Mouse (Mus musculus) kidney, postnatal 0 days (tissue): Measurements from ENCODE around the gene Fancd2os. TPM values are rescaled to one million over a fixed set of nuclear protein-coding genes. Genes with fewer than 3 reads are reported as not detected.

Experiments
- ATAC-seq: fragments of 200-750 bp; cut with Nextera tagmentation; replicated peaks from 2 replicates; pipeline ENCODE4 v1.8.0; 2017; ENCODE audit warnings: low read depth, moderate number of reproducible peaks, moderate TSS enrichment, moderate library complexity; ENCODE audit not compliant: low FRiP score
- DNase-seq: peaks from one replicate; pipeline ENCODE4 v3.0.0-alpha.2; 2016; ENCODE audit warnings: low spot score
- H3K27ac ChIP-seq: fragments of 300-500 bp; sonication (generic); 2 replicates; pipeline ENCODE4 v1.5.1; 2014; ENCODE audit warnings: mild to moderate bottlenecking
- H3K27me3 ChIP-seq: fragments of 300-500 bp; sonication (generic); 2 replicates; pipeline ENCODE4 v1.6.1; 2014; ENCODE audit warnings: low read length, mixed read lengths; ENCODE audit not compliant: insufficient read depth
- H3K36me3 ChIP-seq: fragments of 300-500 bp; sonication (generic); 2 replicates; pipeline ENCODE4 v1.6.1; 2014; ENCODE audit warnings: low read length, mixed read lengths; ENCODE audit not compliant: insufficient read depth
- H3K4me1 ChIP-seq: fragments of 300-500 bp; sonication (generic); replicated peaks from 2 replicates; pipeline ENCODE4 v1.6.1; 2014; ENCODE audit warnings: antibody characterized with exemption, low read length, mixed read lengths; ENCODE audit not compliant: insufficient read depth
- H3K4me2 ChIP-seq: fragments of 300-500 bp; sonication (generic); 2 replicates; pipeline ENCODE4 v1.6.1; 2014; ENCODE audit warnings: mild to moderate bottlenecking, low read length, moderate library complexity, mixed read lengths
- H3K4me3 ChIP-seq: fragments of 300-500 bp; sonication (generic); replicated peaks from 2 replicates; pipeline ENCODE4 v1.5.1; 2014; ENCODE audit warnings: low read depth, low read length
- H3K9ac ChIP-seq: fragments of 300-500 bp; sonication (generic); 2 replicates; pipeline ENCODE4 v1.6.1; 2014; ENCODE audit warnings: low read depth, low read length
- H3K9me3 ChIP-seq: fragments of 300-500 bp; sonication (generic); replicated peaks from 2 replicates; pipeline ENCODE4 v1.6.1; 2016; ENCODE audit warnings: low read length, inconsistent platforms, mixed read lengths
- CTCF ChIP-seq: IDR thresholded peaks from 2 replicates; pipeline ENCODE4 v1.5.1; 2016; ENCODE audit warnings: antibody characterized with exemption, low read depth, mild to moderate bottlenecking, moderate library complexity
- WGBS: fragments of 180-500 bp; shearing (Covaris S2); extraction: QIAGEN DNeasy Blood & Tissue Kit; methylation state at CpG from one replicate; pipeline ENCODE4 v1.1.7; 2014; 5-methylcytosine and 5-hydroxymethylcytosine counted together
- polyA plus RNA-seq: library from polyadenylated mRNA; unstranded; fragments of >200 nt; fragmentation: Nextera tagmentation; extraction: Ambion mirVana; gene quantifications from 2 replicates; pipeline ENCODE4 v1.2.1, GENCODE M21; 2015

Fancd2os gene
- polyA plus RNA-seq, 1 experiment from 2014 or later: 1.6 TPM

GRCm38 (mm10) chr6:113642605-113643004 is 42.1 kb upstream of the Fancd2os start:
- H3K27me3 ChIP-seq: no peaks in the 10 kb centered on the region
- no peak for DNase-seq
- 81% methylated on average over 8 of the region's 8 CpGs for WGBS
- TF ChIP-seq CTCF: no peak
- no peaks in the 10 kb centered on the region for H3K9me3 ChIP-seq
- ATAC-seq: no peak
- no peak overlapping the region for H3K4me3 ChIP-seq
- H3K36me3 ChIP-seq: no peaks in the 10 kb centered on the region
- H3K27ac ChIP-seq: no peak overlapping the region
- no peak overlapping the region for H3K9ac ChIP-seq
- no peaks in the 10 kb centered on the region for H3K4me1 ChIP-seq
- no peak overlapping the region for H3K4me2 ChIP-seq

DNA sequence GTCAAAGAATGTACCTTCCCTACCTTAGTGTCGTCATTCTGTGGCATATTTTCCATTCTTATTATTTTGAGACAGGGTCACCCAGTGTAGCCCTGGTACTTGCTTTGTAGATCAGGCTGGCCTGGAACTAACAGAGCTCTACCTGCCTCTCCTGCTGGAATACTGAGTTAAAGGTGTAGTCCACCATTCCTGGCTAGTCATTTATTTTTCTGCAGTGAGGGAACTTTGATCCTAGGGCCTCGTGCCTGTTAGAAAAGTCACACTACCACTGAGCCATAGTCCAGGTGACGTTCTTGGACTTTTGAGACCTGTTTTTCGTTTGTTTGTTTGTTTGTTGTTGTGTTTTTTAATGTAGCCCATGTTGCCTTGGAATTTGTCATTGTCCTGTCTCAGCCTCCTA is 38.7 kb upstream of the Fancd2os start:
- no peaks in the 10 kb centered on the region for H3K4me1 ChIP-seq
- DNase-seq (no peak), ATAC-seq (no peak; the same call in 1 of the 2 replicates)
- H3K9ac ChIP-seq: no peak overlapping the region
- no peaks in the 10 kb centered on the region for H3K9me3 ChIP-seq
- 84% methylated on average over 4 of the region's 4 CpGs for WGBS
- TF ChIP-seq CTCF: no peak
- peak overlapping the region; percentile 59; the same call in 1 of the 2 replicates for H3K4me2 ChIP-seq
- no peak overlapping the region for H3K4me3 ChIP-seq
- H3K27ac ChIP-seq: no peak overlapping the region
- H3K36me3 ChIP-seq: no peaks in the 10 kb centered on the region
- H3K27me3 ChIP-seq: no peaks in the 10 kb centered on the region

DNA sequence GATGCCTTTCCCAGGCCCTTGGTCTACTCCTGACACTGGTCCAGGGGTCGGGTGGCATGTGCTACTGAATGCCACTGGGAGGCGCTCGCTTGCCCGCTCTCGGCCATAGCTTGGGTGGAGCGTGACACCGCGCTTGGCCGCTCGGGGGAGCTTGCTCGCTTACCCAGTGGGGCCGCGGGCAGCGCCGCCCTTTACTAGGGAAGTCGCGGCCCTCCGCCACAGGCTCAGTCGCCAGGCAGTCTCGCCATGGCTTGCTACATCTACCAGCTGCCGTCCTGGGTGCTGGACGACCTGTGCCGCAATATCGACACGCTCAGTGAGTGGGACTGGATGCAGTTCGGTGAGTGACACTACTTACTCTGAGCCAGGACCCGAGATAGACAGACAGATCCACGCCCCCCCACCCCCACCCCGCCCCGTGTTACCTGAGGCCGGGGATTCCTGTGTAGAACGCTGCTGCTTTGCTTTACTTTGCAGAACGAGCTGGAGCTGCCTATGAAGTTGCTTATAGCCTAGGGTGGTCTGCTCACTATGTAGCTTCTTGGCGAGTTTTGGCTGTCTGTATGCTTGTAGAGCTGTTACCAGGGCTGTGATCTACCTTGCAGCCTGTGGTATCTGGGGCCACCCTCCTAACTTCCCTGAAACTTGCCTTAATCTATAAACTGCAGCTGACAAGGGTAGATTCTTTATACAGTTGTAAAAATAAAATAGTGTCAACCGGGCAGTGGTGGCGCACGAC is 38.0 kb upstream of the Fancd2os start, which contains the start of gene Irak2:
Gene Irak2, plus strand, starts transcription at position 166 of the 739 bp plus-strand sequence.
- ATAC-seq (peak; percentile 93), DNase-seq (peak; percentile 96)
- TF ChIP-seq CTCF: peak; percentile 99
- peak within 1 kb of the TSS; percentile 60 for H3K9ac ChIP-seq
- H3K27me3 ChIP-seq: no peaks in the 10 kb centered on the region
- H3K36me3 ChIP-seq: peaks cover 3% of the 10 kb centered on the region; the same call in 1 of the 2 replicates
- H3K27ac ChIP-seq: 0 out of 2 replicates have a peak within 1 kb of the TSS, but pooled peaks have one; percentile 15
- 7% methylated on average over 37 of the region's 37 CpGs for WGBS
- peak within 1 kb of the TSS; percentile 48 for H3K4me3 ChIP-seq
- H3K9me3 ChIP-seq: no peaks in the 10 kb centered on the region
- H3K4me2 ChIP-seq: peak within 1 kb of the TSS; percentile 59
- no peaks in the 10 kb centered on the region for H3K4me1 ChIP-seq

DNA sequence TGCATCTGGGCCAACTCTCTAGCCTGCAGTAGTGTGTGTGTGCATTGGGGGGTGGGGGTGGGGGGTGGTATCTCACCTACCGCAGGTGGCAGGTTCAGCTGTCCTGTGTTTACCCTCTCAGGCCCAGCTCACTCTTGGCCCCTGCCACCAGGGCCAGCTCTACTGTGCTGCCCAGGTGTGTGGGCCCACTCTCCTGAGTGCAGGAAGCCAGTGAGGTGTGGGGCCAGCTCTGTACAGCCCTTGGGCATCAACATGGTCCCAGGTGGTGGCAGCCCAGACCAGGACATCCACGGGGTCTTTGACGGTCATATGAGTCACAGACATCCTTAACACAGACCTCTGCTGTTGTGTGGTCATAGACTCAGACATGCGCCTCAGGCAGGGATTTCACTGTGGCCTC is 32.3 kb upstream of the Fancd2os start:
- WGBS: 92% methylated on average over 4 of the region's 4 CpGs

DNA sequence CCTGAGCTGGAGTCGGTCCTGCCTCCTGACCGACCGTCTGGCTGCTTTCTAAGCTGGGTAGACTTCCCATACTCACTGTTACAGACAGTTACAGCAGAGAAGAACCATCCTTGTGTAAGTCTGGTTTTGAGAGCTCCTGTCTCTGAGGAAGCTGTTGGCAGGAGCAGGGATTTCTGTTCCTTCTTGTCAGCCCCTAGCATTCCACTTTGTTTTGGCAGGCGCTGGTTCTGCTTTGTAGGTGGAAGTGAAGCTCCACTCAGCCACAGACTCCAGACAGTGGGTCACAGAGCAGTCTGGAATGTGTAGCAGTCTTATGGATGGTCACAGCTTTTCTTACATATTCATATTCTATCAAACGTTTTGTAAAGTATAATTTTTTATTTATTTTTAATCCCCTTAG is 29.8 kb upstream of the Fancd2os start:
- no peak overlapping the region for H3K4me2 ChIP-seq
- WGBS: 81% methylated on average over 5 of the region's 5 CpGs
- DNase-seq (no peak), ATAC-seq (no peak)
- no peak overlapping the region for H3K27ac ChIP-seq
- no peaks in the 10 kb centered on the region for H3K27me3 ChIP-seq
- peaks cover 33% of the 10 kb centered on the region for H3K36me3 ChIP-seq
- H3K4me1 ChIP-seq: 0 out of 2 replicates have a peak, but pooled peaks cover 2% of the 10 kb centered on the region
- no peak overlapping the region for H3K4me3 ChIP-seq
- H3K9ac ChIP-seq: no peak overlapping the region
- TF ChIP-seq CTCF: no peak
- H3K9me3 ChIP-seq: no peaks in the 10 kb centered on the region

More for the DNA sequence above, 32.3 kb upstream of the Fancd2os start:
- no peaks in the 10 kb centered on the region for H3K4me1 ChIP-seq
- H3K4me3 ChIP-seq: no peak overlapping the region
- DNase-seq (no peak), ATAC-seq (no peak)
- H3K9me3 ChIP-seq: no peaks in the 10 kb centered on the region
- TF ChIP-seq CTCF: no peak
- H3K36me3 ChIP-seq: peaks cover 33% of the 10 kb centered on the region
- no peak overlapping the region for H3K27ac ChIP-seq
- no peaks in the 10 kb centered on the region for H3K27me3 ChIP-seq
- H3K4me2 ChIP-seq: no peak overlapping the region
- no peak overlapping the region for H3K9ac ChIP-seq

- WGBS: 34% methylated on average over 5 of the region's 5 CpGs
- H3K27ac ChIP-seq: no peak overlapping the region
- peak overlapping the region; percentile 74 for H3K9ac ChIP-seq
- H3K4me2 ChIP-seq: peak overlapping the region; percentile 88
- H3K36me3 ChIP-seq: peaks cover 13% of the 10 kb centered on the region; the same call in 1 of the 2 replicates
- no peaks in the 10 kb centered on the region for H3K9me3 ChIP-seq
- ATAC-seq (no peak), DNase-seq (no peak)
- 0 out of 2 replicates have a peak, but pooled peaks cover 7% of the 10 kb centered on the region for H3K4me1 ChIP-seq
- no peaks in the 10 kb centered on the region for H3K27me3 ChIP-seq
- TF ChIP-seq CTCF: no peak
- peak overlapping the region; percentile 76 for H3K4me3 ChIP-seq
These were observed 24.7 kb upstream of the Fancd2os start for GRCm38 (mm10) chr6:113624989-113625770.
